Mouse (Mus musculus) CH12.LX (cell line): ENCODE results near the gene Lig4. TPM values are rescaled to one million over a fixed set of nuclear protein-coding genes. Genes with fewer than 3 reads are reported as not detected.

Experiments used
- DNase-seq: peaks from one replicate; pipeline ENCODE4 v3.0.0-alpha.2; 2013; ENCODE audit errors: extremely low read depth
- H3K27ac ChIP-seq: 2 replicates; pipeline ENCODE4 v1.5.1; 2012; ENCODE audit warnings: low read depth, mild to moderate bottlenecking, control low read depth, moderate library complexity; ENCODE audit not compliant: insufficient read depth
- H3K27me3 ChIP-seq: replicated peaks from 2 replicates; pipeline ENCODE3; 2012; ENCODE audit warnings: inconsistent platforms
- H3K36me3 ChIP-seq, 2 experiments: replicated peaks in 1 of 2; 2 replicates each; pipeline versions ENCODE3 to v1.6.1; 2012; ENCODE audit warnings: inconsistent platforms in 1 of 2, low read length in 1 of 2, mild to moderate bottlenecking in 1 of 2, mixed read lengths in 1 of 2, moderate library complexity in 1 of 2; ENCODE audit not compliant: control insufficient read depth in 1 of 2, insufficient read depth in 1 of 2
- H3K4me1 ChIP-seq, 2 experiments: 2 replicates each; pipeline ENCODE4 v1.6.1; 2012; ENCODE audit warnings: inconsistent platforms in 1 of 2, moderate library complexity in 1 of 2; ENCODE audit not compliant: insufficient read depth in 2 of 2, control insufficient read depth in 1 of 2
- H3K4me2 ChIP-seq: 2 replicates; pipeline ENCODE4 v1.6.1; 2012; ENCODE audit warnings: low read depth, mild to moderate bottlenecking, control low read depth; ENCODE audit not compliant: poor library complexity, insufficient read depth, severe bottlenecking
- H3K4me3 ChIP-seq, 3 experiments: fragments of 150-350 bp in 1 of 3; sonication (generic) in 1 of 3; replicated peaks in 1 of 3; 2 replicates each; pipeline versions ENCODE3 to v1.5.1; 2011 to 2012; ENCODE audit warnings: low read depth in 2 of 3, low read length in 2 of 3, mild to moderate bottlenecking in 2 of 3, moderate library complexity in 2 of 3, control low read depth in 1 of 3, improper control_type of control experiment in 1 of 3, inconsistent platforms in 1 of 3, mixed read lengths in 1 of 3; ENCODE audit not compliant: poor library complexity in 1 of 3
- H3K79me2 ChIP-seq: replicated peaks from 2 replicates; pipeline ENCODE4 v1.6.1; 2012; ENCODE audit warnings: mild to moderate bottlenecking, moderate library complexity; ENCODE audit not compliant: control insufficient read depth, poor library complexity, insufficient read depth, severe bottlenecking; ENCODE audit errors: extremely low read depth
- H3K9ac ChIP-seq: 2 replicates; pipeline ENCODE4 v1.6.1; 2012; ENCODE audit warnings: low read depth, mild to moderate bottlenecking, control low read depth, moderate library complexity; ENCODE audit not compliant: insufficient read depth
- H3K9me3 ChIP-seq: replicated peaks from 2 replicates; pipeline ENCODE3; 2012; ENCODE audit warnings: low read length, inconsistent platforms, mixed read lengths
- BHLHE40 ChIP-seq: IDR thresholded peaks from 2 replicates; pipeline ENCODE4 v1.6.1; 2011; ENCODE audit warnings: mild to moderate bottlenecking, low read depth, low read length, improper control_type of control experiment
- CHD1 ChIP-seq: IDR thresholded peaks from 2 replicates; pipeline ENCODE4 v1.6.1; 2012; ENCODE audit warnings: low read depth, low read length, improper control_type of control experiment, inconsistent platforms
- CHD2 ChIP-seq: IDR thresholded peaks from 2 replicates; pipeline ENCODE4 v1.6.1; 2011; ENCODE audit warnings: low read length, improper control_type of control experiment
- CTCF ChIP-seq, 2 experiments: IDR thresholded peaks in 1 of 2; conservative IDR thresholded peaks in 1 of 2; 2 replicates each; pipeline ENCODE4 v1.5.1; 2011 to 2012; ENCODE audit warnings: low read depth in 2 of 2, low read length in 2 of 2, improper control_type of control experiment in 1 of 2, inconsistent platforms in 1 of 2, mild to moderate bottlenecking in 1 of 2, moderate library complexity in 1 of 2
- E2F4 ChIP-seq: IDR thresholded peaks from 2 replicates; pipeline ENCODE4 v1.6.1; 2011; ENCODE audit warnings: low read depth, low read length, improper control_type of control experiment; ENCODE audit not compliant: insufficient replicate concordance
- ELF1 ChIP-seq: IDR thresholded peaks from 2 replicates; pipeline ENCODE4 v1.6.1; 2014; ENCODE audit warnings: low read depth, mild to moderate bottlenecking, inconsistent platforms, low read length, improper control_type of control experiment
- EP300 ChIP-seq: IDR thresholded peaks from 2 replicates; pipeline ENCODE4 v1.6.1; 2011; ENCODE audit warnings: low read length, improper control_type of control experiment
- ETS1 ChIP-seq: conservative IDR thresholded peaks from 2 replicates; pipeline ENCODE4 v1.6.1; 2012; ENCODE audit warnings: low read depth, mild to moderate bottlenecking, inconsistent platforms, low read length, improper control_type of control experiment, moderate library complexity
- GABPA ChIP-seq: IDR thresholded peaks from 2 replicates; pipeline ENCODE4 v1.6.1; 2012; ENCODE audit warnings: low read depth, low read length, improper control_type of control experiment, inconsistent platforms; ENCODE audit not compliant: insufficient replicate concordance
- HCFC1 ChIP-seq: IDR thresholded peaks from 2 replicates; pipeline ENCODE4 v1.6.1; 2012; ENCODE audit warnings: low read depth, mild to moderate bottlenecking, inconsistent platforms, low read length, improper control_type of control experiment
- IRF4 ChIP-seq: IDR thresholded peaks from 2 replicates; pipeline ENCODE4 v1.6.1; 2014; ENCODE audit warnings: low read depth, mild to moderate bottlenecking, inconsistent platforms, low read length, improper control_type of control experiment
- JUN ChIP-seq: IDR thresholded peaks from 2 replicates; pipeline ENCODE4 v1.6.1; 2011; ENCODE audit warnings: low read depth, mild to moderate bottlenecking, low read length, improper control_type of control experiment, moderate library complexity; ENCODE audit not compliant: insufficient read depth
- JUND ChIP-seq: conservative IDR thresholded peaks from 2 replicates; pipeline ENCODE4 v1.6.1; 2011; ENCODE audit warnings: low read depth, low read length, improper control_type of control experiment
- KAT2A ChIP-seq: IDR thresholded peaks from 2 replicates; pipeline ENCODE4 v1.6.1; 2012; ENCODE audit warnings: low read length, improper control_type of control experiment, inconsistent platforms; ENCODE audit not compliant: insufficient replicate concordance
- MAFK ChIP-seq: IDR thresholded peaks from 2 replicates; pipeline ENCODE4 v1.6.1; 2011; ENCODE audit warnings: low read length, improper control_type of control experiment; ENCODE audit not compliant: insufficient replicate concordance
- MAX ChIP-seq: IDR thresholded peaks from 2 replicates; pipeline ENCODE4 v1.6.1; 2011; ENCODE audit warnings: low read length, improper control_type of control experiment
- MAZ ChIP-seq: IDR thresholded peaks from 2 replicates; pipeline ENCODE4 v1.6.1; 2012; ENCODE audit warnings: low read depth, mild to moderate bottlenecking, inconsistent platforms, low read length, improper control_type of control experiment, moderate library complexity
- MEF2A ChIP-seq: IDR thresholded peaks from 2 replicates; pipeline ENCODE4 v1.6.1; 2014; ENCODE audit warnings: low read depth, mild to moderate bottlenecking, inconsistent platforms, low read length, improper control_type of control experiment, borderline replicate concordance
- MXI1 ChIP-seq: IDR thresholded peaks from 2 replicates; pipeline ENCODE4 v1.6.1; 2011; ENCODE audit warnings: mild to moderate bottlenecking, low read depth, low read length, improper control_type of control experiment
- MYC ChIP-seq: IDR thresholded peaks from 2 replicates; pipeline ENCODE4 v1.6.1; 2011; ENCODE audit warnings: low read depth, mild to moderate bottlenecking, improper control_type of control experiment, low read length
- NELFE ChIP-seq: IDR thresholded peaks from 2 replicates; pipeline ENCODE4 v1.6.1; 2011; ENCODE audit warnings: low read depth, low read length, improper control_type of control experiment
- NRF1 ChIP-seq: IDR thresholded peaks from 2 replicates; pipeline ENCODE4 v1.6.1; 2014; ENCODE audit warnings: low read depth, mild to moderate bottlenecking, inconsistent platforms, low read length, improper control_type of control experiment, moderate library complexity
- PAX5 ChIP-seq: IDR thresholded peaks from 2 replicates; pipeline ENCODE4 v1.6.1; 2012; ENCODE audit warnings: low read length, inconsistent platforms, mixed read lengths
- POLR2A ChIP-seq: IDR thresholded peaks from 2 replicates; pipeline ENCODE4 v1.6.1; 2011; ENCODE audit warnings: low read depth, mild to moderate bottlenecking, improper control_type of control experiment, low read length
- POLR2AphosphoS2 ChIP-seq: IDR thresholded peaks from 2 replicates; pipeline ENCODE4 v1.6.1; 2011; ENCODE audit warnings: low read depth, low read length, improper control_type of control experiment
- RAD21 ChIP-seq: IDR thresholded peaks from 2 replicates; pipeline ENCODE4 v1.6.1; 2011; ENCODE audit warnings: low read depth, mild to moderate bottlenecking, low read length, improper control_type of control experiment, moderate library complexity
- RCOR1 ChIP-seq: conservative IDR thresholded peaks from 2 replicates; pipeline ENCODE4 v1.6.1; 2012; ENCODE audit warnings: low read depth, mild to moderate bottlenecking, inconsistent platforms, low read length, improper control_type of control experiment
- SIN3A ChIP-seq: IDR thresholded peaks from 2 replicates; pipeline ENCODE4 v1.6.1; 2012; ENCODE audit warnings: low read length, improper control_type of control experiment, inconsistent platforms
- SMC3 ChIP-seq: IDR thresholded peaks from 2 replicates; pipeline ENCODE4 v1.6.1; 2011; ENCODE audit warnings: low read depth, low read length, improper control_type of control experiment
- TBP ChIP-seq: conservative IDR thresholded peaks from 2 replicates; pipeline ENCODE4 v1.6.1; 2011; ENCODE audit warnings: low read depth, low read length, improper control_type of control experiment
- TCF12 ChIP-seq: IDR thresholded peaks from 2 replicates; pipeline ENCODE4 v1.6.1; 2014; ENCODE audit warnings: low read depth, mild to moderate bottlenecking, inconsistent platforms, low read length, improper control_type of control experiment
- UBTF ChIP-seq: IDR thresholded peaks from 2 replicates; pipeline ENCODE4 v1.6.1; 2012; ENCODE audit warnings: low read depth, mild to moderate bottlenecking, inconsistent platforms, low read length, improper control_type of control experiment, moderate library complexity
- USF1 ChIP-seq: IDR thresholded peaks from 2 replicates; pipeline ENCODE4 v1.6.1; 2014; ENCODE audit warnings: low read depth, mild to moderate bottlenecking, inconsistent platforms, low read length, improper control_type of control experiment
- USF2 ChIP-seq: conservative IDR thresholded peaks from 2 replicates; pipeline ENCODE4 v1.6.1; 2011; ENCODE audit warnings: low read depth, low read length, improper control_type of control experiment
- ZC3H11A ChIP-seq: IDR thresholded peaks from 2 replicates; pipeline ENCODE4 v1.6.1; 2012; ENCODE audit warnings: low read depth, mild to moderate bottlenecking, inconsistent platforms, low read length, improper control_type of control experiment
- ZKSCAN1 ChIP-seq: IDR thresholded peaks from 2 replicates; pipeline ENCODE4 v1.6.1; 2012; ENCODE audit warnings: low read depth, inconsistent platforms, low read length, improper control_type of control experiment, borderline replicate concordance
- ZMIZ1 ChIP-seq: IDR thresholded peaks from 2 replicates; pipeline ENCODE4 v1.6.1; 2012; ENCODE audit warnings: low read depth, mild to moderate bottlenecking, inconsistent platforms, low read length, improper control_type of control experiment
- ZNF384 ChIP-seq: IDR thresholded peaks from 2 replicates; pipeline ENCODE4 v1.6.1; 2012; ENCODE audit warnings: low read depth, low read length, improper control_type of control experiment, inconsistent platforms
- dilution Hi-C: fragments of 300-500 bp; cut with MboI; formaldehyde crosslinking; loops from 2 replicates; pipeline ENCODE4 v1.14.3; 2020; ENCODE audit warnings: low sequenced_read_pairs; ENCODE audit not compliant: extremely low pct_unique_long_range_greater_than_20kb, extremely low pct_ligation_motif_present
- in situ Hi-C: fragments of 300-500 bp; cut with MboI; formaldehyde crosslinking; loops from 3 replicates; pipeline ENCODE4 v1.14.3; 2019; ENCODE audit warnings: low sequenced_read_pairs, low pct_ligation_motif_present, low pct_unique_long_range_greater_than_20kb, mixed read lengths
- polyA plus RNA-seq: library from polyadenylated mRNA; unstranded; fragments of >175 nt; gene quantifications from 2 replicates; pipeline ENCODE4 v1.2.1, GENCODE M21; 2012; ENCODE audit warnings: low read depth; ENCODE audit not compliant: insufficient read length
- total RNA-seq, 2 experiments: library from RNA; depleted of rRNA; stranded (reverse); fragments of 300-350 nt in 1 of 2; fragments of >200 nt in 1 of 2; gene quantifications; 2 replicates each; pipeline ENCODE4 v1.2.3; 2012 to 2014

Lig4 gene
- total and polyA plus RNA-seq, 3 experiments = 1.7 to 7.1 (median 3.2) TPM

DNA sequence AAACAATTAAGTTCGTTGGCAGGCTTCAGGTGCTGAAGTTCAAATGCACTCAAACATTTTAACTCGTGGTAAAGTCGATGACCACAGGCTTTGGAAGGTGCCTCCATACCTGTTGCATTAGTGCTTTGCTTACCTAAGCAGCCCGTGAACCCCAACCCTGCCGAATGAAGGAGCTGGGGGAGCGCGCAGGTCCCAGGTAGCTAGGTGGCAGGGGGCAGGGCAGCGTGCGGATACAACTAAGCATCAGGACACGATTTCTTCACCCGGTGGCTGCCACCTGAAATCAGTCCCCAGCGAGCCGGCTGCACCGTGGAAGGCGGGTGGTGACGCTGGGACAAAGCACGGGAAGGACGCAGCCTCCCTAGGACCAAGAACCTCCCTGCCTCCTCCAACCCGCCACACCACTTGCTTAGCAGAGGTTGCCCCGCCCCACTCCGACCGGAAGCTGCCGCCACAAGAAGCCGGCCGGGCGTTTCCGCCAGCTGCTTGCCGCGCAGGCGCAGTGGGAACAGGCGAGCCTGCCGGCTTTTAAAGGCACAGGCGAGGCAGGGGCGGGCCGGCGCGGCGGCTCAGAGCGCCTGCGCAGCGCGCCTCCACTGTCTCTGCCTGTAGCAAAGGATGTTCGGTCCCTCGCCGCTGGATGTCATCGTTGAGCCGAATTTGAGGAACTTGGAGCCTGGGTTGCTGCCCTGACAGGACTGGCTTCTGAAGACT is 1.4 kb downstream of the Lig4 start:
- Histone ChIP-seq H3K4me1 (peaks cover 5 to 39% of the 10 kb centered on the region in 2 experiments; a peak in 3 of 4 replicates), H3K9me3 (no peaks in the 10 kb centered on the region), H3K9ac (peak overlapping the region; percentile 33), H3K4me2 (peak overlapping the region; percentile 45; the same call in 1 of the 2 replicates), H3K27me3 (no peaks in the 10 kb centered on the region), H3K79me2 (peaks cover 32% of the 10 kb centered on the region), H3K4me3 (peak overlapping the region; percentile 76 to 90 (median 80)), H3K36me3 (peaks cover 13 to 32% of the 10 kb centered on the region in 2 experiments), H3K27ac (no peak overlapping the region)
- dilution Hi-C loops (no loop called here), in situ Hi-C loops (loop anchor here (25.0 kb wide), 1 partner anchor 336 kb away; no protein-coding TSS in a partner anchor)
- TF ChIP-seq MAX (peak; percentile 39; the same call in 1 of the 2 replicates), USF2 (no peak), SMC3 (peak; percentile 65), POLR2AphosphoS2 (no peak), BHLHE40 (0 out of 2 replicates have a peak, but pooled peaks have one; percentile 25), ETS1 (peak; percentile 73), NELFE (peak; percentile 67; the same call in 1 of the 2 replicates), EP300 (no peak), MYC (peak; percentile 45; the same call in 1 of the 2 replicates), SIN3A (peak; percentile 95), CHD2 (peak; percentile 38; the same call in 1 of the 2 replicates), TCF12 (peak; percentile 53; the same call in 1 of the 2 replicates), MEF2A (0 out of 2 replicates have a peak, but pooled peaks have one; percentile 60), HCFC1 (peak; percentile 88), GABPA (no peak; the same call in 1 of the 2 replicates), TBP (0 out of 2 replicates have a peak, but pooled peaks have one; percentile 16), PAX5 (no peak), ELF1 (peak; percentile 92), NRF1 (peak; percentile 100), UBTF (no peak), JUN (no peak), USF1 (no peak), IRF4 (peak; percentile 34; the same call in 1 of the 2 replicates), RAD21 (peak; percentile 88), MAFK (no peak), ZNF384 (no peak), ZMIZ1 (peak; percentile 75), KAT2A (peak; percentile 86; the same call in 1 of the 2 replicates), JUND (no peak), ZKSCAN1 (no peak), MXI1 (peak; percentile 87), ZC3H11A (no peak), CTCF (conservative IDR thresholded peaks at IDR 0.05 in 1 of 2, IDR thresholded peaks at IDR 0.05 in 1 of 2; ENCODE audit: low read depth in 2 of 2, low read length in 2 of 2) (peak in 1 of 2 experiments; percentile 85; a peak in 2 of 4 replicates), RCOR1 (0 out of 2 replicates have a peak, but pooled peaks have one; percentile 17), CHD1 (no peak), POLR2A (peak; percentile 75), E2F4 (no peak), MAZ (peak; percentile 69; the same call in 1 of the 2 replicates)
- peak; percentile 97 for DNase-seq
